Mouse (Mus musculus) forebrain, postnatal 0 days (tissue): ENCODE measurements at regions not wholly inside any gene's neighbourhood (a gene's known extent, or its start where the extent isn't known, plus 50 kb on each side); places are given as distances from the start of the nearest gene placed in this dataset.

ENCODE experiments used
- ATAC-seq: fragments of 200-750 bp; cut with Nextera tagmentation; 2 replicates; pipeline ENCODE4 v1.8.0; 2017; ENCODE audit warnings: mild to moderate bottlenecking, moderate library complexity
- DNase-seq: peaks from one replicate; pipeline ENCODE4 v3.0.0-alpha.2; 2015
- H3K27ac ChIP-seq: fragments of 300-500 bp; sonication (generic); 2 replicates; pipeline ENCODE4 v1.5.1; 2014; ENCODE audit warnings: low read depth, mild to moderate bottlenecking, antibody characterized with exemption, low read length, moderate library complexity, mixed read lengths
- H3K27me3 ChIP-seq: fragments of 300-500 bp; sonication (generic); 2 replicates; pipeline ENCODE4 v1.6.1; 2014; ENCODE audit warnings: mild to moderate bottlenecking, low read length, mixed read lengths; ENCODE audit not compliant: insufficient read depth
- H3K36me3 ChIP-seq: fragments of 300-500 bp; sonication (generic); 2 replicates; pipeline ENCODE4 v1.6.1; 2014; ENCODE audit warnings: mild to moderate bottlenecking, moderate library complexity; ENCODE audit not compliant: insufficient read depth
- H3K4me1 ChIP-seq: fragments of 300-500 bp; sonication (generic); 2 replicates; pipeline ENCODE4 v1.6.1; 2014; ENCODE audit warnings: antibody characterized with exemption; ENCODE audit not compliant: insufficient read depth
- H3K4me2 ChIP-seq: fragments of 300-500 bp; sonication (generic); 2 replicates; pipeline ENCODE4 v1.6.1; 2014; ENCODE audit warnings: low read depth, mild to moderate bottlenecking, moderate library complexity
- H3K4me3 ChIP-seq: fragments of 300-500 bp; sonication (generic); 2 replicates; pipeline ENCODE4 v1.5.1; 2014; ENCODE audit warnings: low read depth, low read length, mixed read lengths
- H3K9ac ChIP-seq: fragments of 300-500 bp; sonication (generic); 2 replicates; pipeline ENCODE4 v1.6.1; 2014; ENCODE audit warnings: mild to moderate bottlenecking
- H3K9me3 ChIP-seq: fragments of 300-500 bp; sonication (generic); 2 replicates; pipeline ENCODE4 v1.6.1; 2016; ENCODE audit warnings: low read length
- CTCF ChIP-seq: sonication (generic); IDR thresholded peaks from 2 replicates; pipeline ENCODE4 v1.5.1; 2016; ENCODE audit warnings: antibody characterized with exemption, control low read depth, low read depth
- WGBS: fragments of 180-500 bp; shearing (Covaris S2); extraction: QIAGEN DNeasy Blood & Tissue Kit; methylation state at CpG from one replicate; pipeline ENCODE4 v1.1.7; 2014; 5-methylcytosine and 5-hydroxymethylcytosine counted together

GRCm38 (mm10) chrX:11591391-11592187 is 264.0 kb downstream of the H2al1j start:
- ATAC-seq: no peak

GRCm38 (mm10) chrX:11594542-11594941 is 266.9 kb downstream of the H2al1j start:
- Histone ChIP-seq H3K4me2 (no peak overlapping the region), H3K4me3 (no peak overlapping the region), H3K36me3 (no peaks in the 10 kb centered on the region), H3K4me1 (no peaks in the 10 kb centered on the region), H3K27ac (no peak overlapping the region), H3K9me3 (no peaks in the 10 kb centered on the region), H3K9ac (no peak overlapping the region), H3K27me3 (no peaks in the 10 kb centered on the region)
- 51% methylated on average over 3 of the region's 3 CpGs for WGBS
- TF ChIP-seq CTCF: no peak
- DNase-seq (no peak), ATAC-seq (no peak)

More at GRCm38 (mm10) chrX:11591391-11592187, 264.0 kb downstream of the H2al1j start:
- TF ChIP-seq CTCF: peak; percentile 45
- WGBS: 44% methylated on average over 10 of the region's 10 CpGs
- no peaks in the 10 kb centered on the region for H3K36me3 ChIP-seq
- no peaks in the 10 kb centered on the region for H3K9me3 ChIP-seq
- no peaks in the 10 kb centered on the region for H3K27me3 ChIP-seq
- no peak for DNase-seq
- H3K4me2 ChIP-seq: no peak overlapping the region
- no peak overlapping the region for H3K27ac ChIP-seq
- H3K4me1 ChIP-seq: no peaks in the 10 kb centered on the region
- no peak overlapping the region for H3K9ac ChIP-seq
- H3K4me3 ChIP-seq: no peak overlapping the region

GRCm38 (mm10) chrX:11597548-11597947 is 269.9 kb downstream of the H2al1j start:
- H3K36me3 ChIP-seq: no peaks in the 10 kb centered on the region
- H3K4me1 ChIP-seq: no peaks in the 10 kb centered on the region
- ATAC-seq: 0 out of 2 replicates have a peak, but pooled peaks have one; percentile 27
- H3K27ac ChIP-seq: no peak overlapping the region
- no peaks in the 10 kb centered on the region for H3K27me3 ChIP-seq
- no peak overlapping the region for H3K4me2 ChIP-seq
- WGBS: 65% methylated on average over 7 of the region's 7 CpGs
- TF ChIP-seq CTCF: no peak
- no peak overlapping the region for H3K4me3 ChIP-seq
- DNase-seq: no peak
- no peak overlapping the region for H3K9ac ChIP-seq
- H3K9me3 ChIP-seq: no peaks in the 10 kb centered on the region

- ATAC-seq (no peak), DNase-seq (peak; percentile 45)
- H3K27me3 ChIP-seq: no peaks in the 10 kb centered on the region
- WGBS: 41% methylated on average over 8 of the region's 8 CpGs
- H3K9ac ChIP-seq: no peak overlapping the region
- no peaks in the 10 kb centered on the region for H3K4me1 ChIP-seq
- no peak overlapping the region for H3K4me3 ChIP-seq
- no peak overlapping the region for H3K4me2 ChIP-seq
- no peaks in the 10 kb centered on the region for H3K9me3 ChIP-seq
- no peak overlapping the region for H3K27ac ChIP-seq
- TF ChIP-seq CTCF: no peak
- H3K36me3 ChIP-seq: no peaks in the 10 kb centered on the region
Measured at GRCm38 (mm10) chrX:11614237-11614636, 286.6 kb downstream of the H2al1j start.

GRCm38 (mm10) chrX:11621045-11621763 is 293.6 kb downstream of the H2al1j start:
- H3K4me3 ChIP-seq: no peak overlapping the region
- H3K27ac ChIP-seq: no peak overlapping the region; the same call in 1 of the 2 replicates
- no peak overlapping the region for H3K4me2 ChIP-seq
- DNase-seq (peak; percentile 64), ATAC-seq (peak; percentile 83)
- WGBS: 41% methylated on average over 19 of the region's 19 CpGs
- H3K36me3 ChIP-seq: no peaks in the 10 kb centered on the region
- no peak for TF ChIP-seq CTCF
- no peaks in the 10 kb centered on the region for H3K4me1 ChIP-seq
- no peak overlapping the region for H3K9ac ChIP-seq
- no peaks in the 10 kb centered on the region for H3K9me3 ChIP-seq
- no peaks in the 10 kb centered on the region for H3K27me3 ChIP-seq

DNA sequence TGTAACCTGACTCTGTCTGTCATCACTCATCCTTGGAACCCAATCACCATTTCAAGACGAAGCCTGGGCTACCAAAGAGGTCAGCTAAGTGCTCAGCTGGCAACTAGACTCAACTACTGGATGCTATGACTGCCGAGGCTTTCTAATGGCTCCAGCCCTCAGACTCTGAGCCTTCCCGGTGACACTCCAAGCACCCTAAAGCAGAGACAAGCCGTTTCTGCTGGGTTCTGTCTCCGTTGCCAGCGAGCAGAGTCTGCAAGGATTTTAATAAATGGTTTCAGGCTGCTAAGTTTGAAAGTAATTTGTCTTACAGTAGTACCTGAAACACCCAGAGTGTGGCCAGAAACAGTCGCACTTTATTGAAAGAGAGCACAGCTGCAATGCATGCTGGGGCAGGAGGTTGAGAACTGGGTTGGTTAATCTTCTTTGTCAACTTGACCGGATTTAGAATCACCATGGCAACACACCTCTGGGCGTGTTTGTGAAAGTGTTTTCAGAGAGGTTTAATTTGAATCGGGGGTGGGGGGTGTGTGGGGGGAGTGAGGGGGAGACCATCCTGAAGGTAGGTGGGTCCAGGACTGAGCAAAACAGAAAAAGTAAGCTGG is 298.8 kb downstream of the H2al1j start:
- DNase-seq (peak; percentile 6), ATAC-seq (no peak)
- H3K4me1 ChIP-seq: no peaks in the 10 kb centered on the region
- H3K9ac ChIP-seq: no peak overlapping the region
- no peak overlapping the region for H3K4me3 ChIP-seq
- H3K36me3 ChIP-seq: no peaks in the 10 kb centered on the region
- no peak overlapping the region for H3K27ac ChIP-seq
- no peak overlapping the region for H3K4me2 ChIP-seq
- no peak for TF ChIP-seq CTCF
- no peaks in the 10 kb centered on the region for H3K27me3 ChIP-seq
- WGBS: 38% methylated on average over 10 of the region's 10 CpGs
- no peaks in the 10 kb centered on the region for H3K9me3 ChIP-seq

GRCm38 (mm10) chrX:11629362-11629761 is 301.7 kb downstream of the H2al1j start:
- ATAC-seq: no peak
- Histone ChIP-seq H3K4me3 (no peak overlapping the region), H3K4me2 (no peak overlapping the region), H3K27me3 (no peaks in the 10 kb centered on the region), H3K9ac (no peak overlapping the region), H3K36me3 (no peaks in the 10 kb centered on the region), H3K4me1 (no peaks in the 10 kb centered on the region), H3K27ac (no peak overlapping the region), H3K9me3 (no peaks in the 10 kb centered on the region)
- 75% methylated on average over 2 of the region's 2 CpGs for WGBS
- no peak for TF ChIP-seq CTCF
- DNase-seq: no peak
